Mouse (Mus musculus): Measurements from ENCODE around the gene Aff3.

GRCm38 (mm10) chr1:38399269-38399668 is 265.5 kb downstream of the Aff3 start:
- TF ChIP-seq POLR2A (IDR thresholded peaks at IDR 0.05; ENCODE audit: borderline replicate concordance, extremely low read depth, low read depth, low read length) (no peak), CTCF (IDR thresholded peaks at IDR 0.05; ENCODE audit: insufficient read depth, low read length) (no peak)

Measured in lung, adult 2 months (tissue).